Mouse (Mus musculus): ENCODE measurements at regions not wholly inside any gene's neighbourhood (a gene's known extent, or its start where the extent isn't known, plus 50 kb on each side); places are given as distances from the start of the nearest gene placed in this dataset.

DNA sequence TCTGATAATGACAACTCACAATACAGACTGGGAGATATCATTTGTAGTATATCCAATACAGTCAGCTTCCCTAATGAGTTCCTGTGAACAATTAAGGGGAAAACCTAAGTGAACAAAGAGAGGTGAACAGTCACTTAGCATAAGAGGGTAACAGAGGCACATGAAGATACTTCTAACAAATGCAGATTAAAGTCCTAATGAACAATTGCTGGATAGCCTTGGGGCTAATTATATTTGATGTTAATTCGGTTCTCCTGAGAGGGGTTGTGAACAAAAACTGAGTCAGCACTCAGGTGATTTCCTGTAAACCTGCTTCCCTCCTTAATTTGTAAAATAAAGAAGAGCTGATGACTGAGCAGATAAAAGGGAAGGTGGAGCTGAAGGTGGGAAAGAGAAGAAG is 1672.1 kb downstream of the 4930444P10Rik start:
- DNase-seq (ENCODE audit: low spot score in 2 of 2), result no peak

DNA sequence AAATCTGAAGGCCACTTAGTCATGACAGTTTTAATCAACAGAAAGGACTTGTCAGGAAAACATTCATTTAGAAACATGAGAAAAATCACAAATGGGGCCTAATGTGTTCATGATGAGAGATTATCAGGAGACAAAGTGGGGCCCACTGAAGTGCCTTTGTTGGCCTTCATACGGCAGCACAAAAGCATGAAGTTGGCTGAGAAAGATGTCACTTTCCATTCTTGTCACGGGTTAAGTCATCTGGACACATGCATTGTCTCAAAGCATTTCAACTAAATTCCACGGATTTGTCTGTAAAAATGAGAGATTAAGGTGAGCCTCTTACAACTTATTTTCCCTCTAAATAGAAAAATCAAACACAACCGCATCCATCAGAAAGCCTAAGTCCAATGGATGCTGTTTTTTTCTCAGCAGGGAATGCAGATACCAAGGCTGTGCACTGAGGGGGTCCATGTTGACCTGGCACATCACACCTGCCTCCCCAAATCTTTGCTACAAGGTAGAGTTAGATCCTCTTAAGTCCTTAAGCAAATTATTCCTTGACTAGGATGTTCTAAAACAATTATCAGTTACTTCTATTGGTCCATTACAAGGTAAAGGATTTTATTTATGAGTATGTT is 1679.2 kb downstream of the 4930444P10Rik start:
- no peak for DNase-seq (ENCODE audit: low spot score in 2 of 2)

- no peak for DNase-seq (ENCODE audit: low spot score in 2 of 2)
These were observed 1722.9 kb downstream of the 4930444P10Rik start for GRCm38 (mm10) chr1:14369957-14370833.

- DNase-seq (ENCODE audit: low spot score in 2 of 2), result no peak
These were observed 1733.0 kb downstream of the 4930444P10Rik start for GRCm38 (mm10) chr1:14359998-14360640.
